Mouse (Mus musculus): ENCODE results near the gene Mtr. TPM values are rescaled to one million over a fixed set of nuclear protein-coding genes. Genes with fewer than 3 reads are reported as not detected.

Gene Mtr
- polyA plus RNA-seq, 1 experiment from 2014 or later: 4.1 TPM

DNA sequence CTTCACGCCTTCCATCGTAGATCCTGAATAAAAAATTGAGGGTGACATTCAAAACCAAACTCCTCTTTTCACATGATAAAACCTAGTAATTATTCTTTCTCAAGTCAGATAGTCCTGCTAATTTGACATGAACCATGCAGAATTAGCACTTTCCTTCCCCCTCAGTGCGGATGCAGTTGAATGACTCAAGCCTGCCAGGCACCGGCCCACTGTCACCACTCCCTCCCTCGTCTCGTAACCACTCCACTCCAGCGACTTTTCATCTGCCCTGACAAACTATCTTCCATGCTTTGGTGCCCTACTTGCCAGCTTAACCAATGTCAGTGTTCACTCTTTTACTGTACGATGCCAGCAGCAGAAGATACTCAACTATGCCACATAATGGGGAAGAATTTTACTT is 78.4 kb downstream of the Mtr start:
- WGBS (ENCODE audit: insufficient replicate concordance): 73% methylated on average over 8 of the region's 8 CpGs
- H3K4me3 ChIP-seq (ENCODE audit: low read depth, low read length): no peak overlapping the region
- H3K9me3 ChIP-seq (ENCODE audit: low read length): no peaks in the 10 kb centered on the region
- ATAC-seq: no peak
- no peaks in the 10 kb centered on the region for H3K36me3 ChIP-seq (replicated peaks; ENCODE audit: insufficient read depth, low read length)
- H3K9ac ChIP-seq (replicated peaks): no peak overlapping the region
- no peak overlapping the region for H3K27ac ChIP-seq (ENCODE audit: low read depth)
- no peaks in the 10 kb centered on the region for H3K4me1 ChIP-seq (ENCODE audit: insufficient read depth)
- no peak for DNase-seq
- no peak overlapping the region for H3K4me2 ChIP-seq (ENCODE audit: low read depth, low read length)
- H3K27me3 ChIP-seq (ENCODE audit: insufficient read depth, low read length): no peaks in the 10 kb centered on the region
- TF ChIP-seq EP300 (IDR thresholded peaks at IDR 0.05; ENCODE audit: low read depth): no peak
- TF ChIP-seq CTCF (IDR thresholded peaks at IDR 0.05; ENCODE audit: low read depth): no peak

DNA sequence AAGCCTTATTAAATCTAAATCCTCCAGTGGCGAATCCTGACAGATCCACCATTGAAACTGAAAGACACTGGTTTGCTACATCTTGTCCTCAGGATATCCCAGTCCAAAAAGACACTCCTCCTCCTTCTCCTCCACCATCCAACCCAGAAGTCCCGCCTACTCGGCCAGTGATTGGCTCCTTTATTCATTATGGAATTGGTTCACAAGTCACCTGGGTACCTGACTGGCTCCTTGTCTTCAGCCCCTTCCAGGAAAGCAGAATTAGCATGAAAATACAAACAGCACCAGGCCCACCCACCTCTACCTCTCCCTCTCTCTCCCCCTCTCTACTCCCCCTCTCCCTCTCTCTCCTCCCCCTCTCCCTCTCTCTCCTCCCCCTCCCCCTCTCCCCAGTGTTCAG is 81.2 kb downstream of the Mtr start:
- TF ChIP-seq EP300 (IDR thresholded peaks at IDR 0.05; ENCODE audit: low read depth) (no peak), CTCF (IDR thresholded peaks at IDR 0.05; ENCODE audit: low read depth) (no peak)
- H3K36me3 ChIP-seq (replicated peaks; ENCODE audit: insufficient read depth, low read length): no peaks in the 10 kb centered on the region
- WGBS (ENCODE audit: insufficient replicate concordance): 38% methylated on average over 3 of the region's 3 CpGs
- no peaks in the 10 kb centered on the region for H3K9me3 ChIP-seq (ENCODE audit: low read length)
- ATAC-seq: no peak
- no peak overlapping the region for H3K4me3 ChIP-seq (ENCODE audit: low read depth, low read length)
- no peaks in the 10 kb centered on the region for H3K27me3 ChIP-seq (ENCODE audit: insufficient read depth, low read length)
- no peak overlapping the region for H3K27ac ChIP-seq (ENCODE audit: low read depth)
- H3K4me2 ChIP-seq (ENCODE audit: low read depth, low read length): 0 out of 2 replicates have a peak overlapping the region, but pooled peaks have one; percentile 26
- H3K9ac ChIP-seq (replicated peaks): no peak overlapping the region
- H3K4me1 ChIP-seq (ENCODE audit: insufficient read depth): no peaks in the 10 kb centered on the region
- no peak for DNase-seq

DNA sequence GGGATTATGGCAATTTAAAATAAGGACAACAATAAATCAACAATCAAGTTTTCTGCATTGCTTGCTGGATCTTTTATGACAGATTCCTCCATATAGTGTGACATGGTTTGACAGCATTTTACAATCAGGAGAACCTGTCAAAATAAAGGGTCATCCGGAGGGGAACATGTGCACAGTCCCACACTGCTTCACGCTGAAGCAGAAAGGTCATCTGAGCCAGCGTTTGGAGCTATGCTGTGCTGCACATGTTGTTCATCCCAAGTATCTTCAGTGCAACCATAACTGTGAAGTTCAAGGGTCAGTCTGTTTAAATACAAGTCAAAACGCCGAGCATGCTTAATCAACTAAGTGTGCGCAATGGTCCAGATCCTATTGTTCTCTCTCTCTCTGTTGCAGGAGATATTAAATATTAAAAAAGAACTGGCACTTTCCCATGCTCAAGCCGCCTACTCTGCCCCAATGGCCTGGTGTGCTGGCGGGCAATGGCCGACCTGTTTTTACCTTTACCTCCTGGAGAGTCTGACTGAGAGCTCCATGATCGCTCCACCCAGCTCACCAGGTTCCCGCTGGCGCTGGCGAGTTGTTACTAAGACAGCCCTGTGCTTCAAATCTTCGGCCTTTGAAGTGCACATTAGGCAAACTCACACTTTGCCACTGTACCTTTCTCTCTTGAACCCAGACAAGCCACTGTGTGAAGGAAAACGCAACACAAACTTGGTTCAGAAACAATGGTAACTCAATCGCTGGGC is 81.8 kb downstream of the Mtr start:
- ATAC-seq (no peak), DNase-seq (no peak)
- TF ChIP-seq EP300 (IDR thresholded peaks at IDR 0.05; ENCODE audit: low read depth): no peak
- no peak for TF ChIP-seq CTCF (IDR thresholded peaks at IDR 0.05; ENCODE audit: low read depth)
- H3K4me1 ChIP-seq (ENCODE audit: insufficient read depth): no peaks in the 10 kb centered on the region
- H3K27ac ChIP-seq (ENCODE audit: low read depth): no peak overlapping the region
- 43% methylated on average over 16 of the region's 16 CpGs for WGBS (ENCODE audit: insufficient replicate concordance)
- H3K4me2 ChIP-seq (ENCODE audit: low read depth, low read length): 0 out of 2 replicates have a peak overlapping the region, but pooled peaks have one; percentile 26
- H3K27me3 ChIP-seq (ENCODE audit: insufficient read depth, low read length): no peaks in the 10 kb centered on the region
- H3K9me3 ChIP-seq (ENCODE audit: low read length): no peaks in the 10 kb centered on the region
- no peak overlapping the region for H3K4me3 ChIP-seq (ENCODE audit: low read depth, low read length)
- no peak overlapping the region for H3K9ac ChIP-seq (replicated peaks)
- H3K36me3 ChIP-seq (replicated peaks; ENCODE audit: insufficient read depth, low read length): no peaks in the 10 kb centered on the region

DNA sequence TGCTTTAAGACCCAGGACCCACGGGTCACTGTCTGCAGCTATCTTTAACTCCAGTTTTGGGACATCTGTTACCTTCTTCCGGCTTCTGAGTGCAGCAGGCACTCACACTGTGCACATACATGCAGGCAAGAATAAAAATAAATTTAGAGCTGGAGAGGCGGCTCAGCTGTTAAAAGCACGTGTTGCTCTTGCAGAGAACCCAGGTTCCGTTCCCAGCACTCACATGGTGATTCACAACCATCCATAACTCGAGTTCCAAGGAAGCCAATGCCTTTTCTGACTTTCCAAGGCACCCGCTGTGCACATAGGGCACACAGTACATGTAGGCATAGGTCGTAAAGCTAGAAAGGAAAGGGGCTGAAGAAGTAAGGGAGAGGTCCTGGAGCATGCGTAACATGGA is 90.6 kb downstream of the Mtr start:
- Histone ChIP-seq H3K4me3 (ENCODE audit: low read depth, low read length) (no peak overlapping the region), H3K36me3 (replicated peaks; ENCODE audit: insufficient read depth, low read length) (no peaks in the 10 kb centered on the region), H3K9me3 (ENCODE audit: low read length) (no peaks in the 10 kb centered on the region), H3K4me2 (ENCODE audit: low read depth, low read length) (no peak overlapping the region), H3K4me1 (ENCODE audit: insufficient read depth) (no peaks in the 10 kb centered on the region), H3K27me3 (ENCODE audit: insufficient read depth, low read length) (no peaks in the 10 kb centered on the region), H3K27ac (ENCODE audit: low read depth) (no peak overlapping the region), H3K9ac (replicated peaks) (no peak overlapping the region)
- ATAC-seq (no peak), DNase-seq (no peak)
- 75% methylated on average over 9 of the region's 9 CpGs for WGBS (ENCODE audit: insufficient replicate concordance)
- no peak for TF ChIP-seq EP300 (IDR thresholded peaks at IDR 0.05; ENCODE audit: low read depth)
- TF ChIP-seq CTCF (IDR thresholded peaks at IDR 0.05; ENCODE audit: low read depth): no peak

DNA sequence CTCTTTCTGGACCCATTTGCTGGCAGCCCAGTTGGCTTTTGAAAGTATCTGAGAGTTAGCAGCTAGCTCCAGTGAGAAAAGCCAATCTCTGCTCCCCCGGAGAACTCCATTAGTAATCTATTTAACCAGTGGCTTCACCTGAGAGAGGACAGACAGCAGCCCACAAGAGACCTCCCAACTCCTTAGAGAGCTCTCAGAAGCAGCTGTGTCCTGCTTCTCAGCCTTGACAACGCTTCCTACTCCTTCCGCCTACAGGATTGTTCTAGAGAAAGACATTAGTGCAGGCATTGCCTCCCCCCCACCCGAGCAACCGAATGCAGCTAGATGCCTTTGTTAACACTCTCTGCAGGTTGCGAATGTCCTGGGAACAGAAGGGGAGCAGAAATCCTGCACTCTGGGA is 91.5 kb downstream of the Mtr start:
- WGBS (ENCODE audit: insufficient replicate concordance): 38% methylated on average over 6 of the region's 6 CpGs
- Histone ChIP-seq H3K9ac (replicated peaks) (no peak overlapping the region), H3K9me3 (ENCODE audit: low read length) (no peaks in the 10 kb centered on the region), H3K4me1 (ENCODE audit: insufficient read depth) (no peaks in the 10 kb centered on the region), H3K27ac (ENCODE audit: low read depth) (no peak overlapping the region), H3K4me2 (ENCODE audit: low read depth, low read length) (no peak overlapping the region), H3K36me3 (replicated peaks; ENCODE audit: insufficient read depth, low read length) (no peaks in the 10 kb centered on the region), H3K4me3 (ENCODE audit: low read depth, low read length) (no peak overlapping the region), H3K27me3 (ENCODE audit: insufficient read depth, low read length) (no peaks in the 10 kb centered on the region)
- DNase-seq (no peak), ATAC-seq (no peak)
- TF ChIP-seq CTCF (IDR thresholded peaks at IDR 0.05; ENCODE audit: low read depth) (no peak), EP300 (IDR thresholded peaks at IDR 0.05; ENCODE audit: low read depth) (no peak)

DNA sequence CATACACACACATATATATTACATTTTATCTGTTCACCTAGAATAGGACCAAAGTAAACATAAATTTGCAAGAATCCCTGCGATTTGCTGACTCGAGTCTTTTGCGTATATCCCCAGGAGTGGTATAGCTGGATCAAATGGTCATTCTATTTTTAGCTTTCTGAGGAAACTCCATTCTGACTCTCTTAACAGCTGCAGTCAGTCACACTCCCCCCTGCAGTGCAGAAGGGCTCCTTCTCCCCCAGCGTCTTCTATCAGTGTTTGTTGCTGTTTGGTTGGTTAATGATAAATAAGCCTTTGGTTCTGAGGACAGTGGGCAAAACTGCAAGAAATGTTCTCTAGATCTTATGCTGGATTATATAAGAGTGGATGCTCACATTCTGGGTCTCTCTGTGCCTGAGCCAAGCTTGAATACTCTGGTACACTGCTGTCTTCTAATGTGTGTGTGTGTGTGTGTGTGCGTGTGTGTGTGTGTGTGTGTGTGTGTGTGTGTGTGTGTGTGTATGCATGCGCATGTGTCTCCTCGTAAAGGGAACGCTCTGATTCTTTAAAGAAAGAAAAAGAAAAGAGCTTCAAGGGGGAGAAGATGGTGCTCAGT is 92.4 kb downstream of the Mtr start:
- no peak overlapping the region for H3K4me3 ChIP-seq (ENCODE audit: low read depth, low read length)
- no peaks in the 10 kb centered on the region for H3K27me3 ChIP-seq (ENCODE audit: insufficient read depth, low read length)
- no peaks in the 10 kb centered on the region for H3K36me3 ChIP-seq (replicated peaks; ENCODE audit: insufficient read depth, low read length)
- H3K9me3 ChIP-seq (ENCODE audit: low read length): no peaks in the 10 kb centered on the region
- no peak overlapping the region for H3K4me2 ChIP-seq (ENCODE audit: low read depth, low read length)
- H3K4me1 ChIP-seq (ENCODE audit: insufficient read depth): no peaks in the 10 kb centered on the region
- ATAC-seq (no peak), DNase-seq (no peak)
- H3K27ac ChIP-seq (ENCODE audit: low read depth): no peak overlapping the region
- no peak overlapping the region for H3K9ac ChIP-seq (replicated peaks)
- WGBS (ENCODE audit: insufficient replicate concordance): 54% methylated on average over 8 of the region's 8 CpGs
- TF ChIP-seq EP300 (IDR thresholded peaks at IDR 0.05; ENCODE audit: low read depth): no peak
- no peak for TF ChIP-seq CTCF (IDR thresholded peaks at IDR 0.05; ENCODE audit: low read depth)
